Mouse (Mus musculus) neural tube, embryonic 11.5 days (tissue): ENCODE measurements around the gene Dagla. TPM values are rescaled to one million over a fixed set of nuclear protein-coding genes. Genes with fewer than 3 reads are reported as not detected.

Experiments used
- ATAC-seq: fragments of 200-750 bp; cut with Nextera tagmentation; 2 replicates; pipeline ENCODE4 v1.8.0; 2017; ENCODE audit warnings: moderate number of reproducible peaks, mild to moderate bottlenecking, moderate TSS enrichment, moderate library complexity; ENCODE audit not compliant: insufficient read depth, low FRiP score, low TSS enrichment
- DNase-seq: peaks from one replicate; pipeline ENCODE4 v3.0.0-alpha.2; 2015; ENCODE audit warnings: low spot score
- H3K27ac ChIP-seq: fragments of 300-500 bp; sonication (generic); 2 replicates; pipeline ENCODE4 v1.5.1; 2014; ENCODE audit warnings: low read depth, mild to moderate bottlenecking, low read length
- H3K27me3 ChIP-seq: fragments of 300-500 bp; sonication (generic); 2 replicates; pipeline ENCODE4 v1.6.1; 2014; ENCODE audit warnings: mild to moderate bottlenecking, low read length, mixed read lengths; ENCODE audit not compliant: control insufficient read depth, insufficient read depth
- H3K36me3 ChIP-seq: fragments of 300-500 bp; sonication (generic); 2 replicates; pipeline ENCODE4 v1.6.1; 2014; ENCODE audit warnings: mild to moderate bottlenecking, low read length, moderate library complexity, mixed read lengths; ENCODE audit not compliant: control insufficient read depth, insufficient read depth
- H3K4me1 ChIP-seq: fragments of 300-500 bp; sonication (generic); 2 replicates; pipeline ENCODE4 v1.6.1; 2014; ENCODE audit warnings: low read length, mixed read lengths; ENCODE audit not compliant: control insufficient read depth, insufficient read depth
- H3K4me2 ChIP-seq: fragments of 300-500 bp; sonication (generic); 2 replicates; pipeline ENCODE4 v1.6.1; 2014; ENCODE audit warnings: low read depth, mild to moderate bottlenecking, moderate library complexity
- H3K4me3 ChIP-seq: fragments of 300-500 bp; sonication (generic); 2 replicates; pipeline ENCODE4 v1.5.1; 2014; ENCODE audit warnings: low read depth, low read length
- H3K9ac ChIP-seq: fragments of 300-500 bp; sonication (generic); 2 replicates; pipeline ENCODE4 v1.6.1; 2014; ENCODE audit warnings: mild to moderate bottlenecking, low read length
- H3K9me3 ChIP-seq: fragments of 300-500 bp; sonication (generic); 2 replicates; pipeline ENCODE4 v1.6.1; 2016; ENCODE audit warnings: low read length; ENCODE audit not compliant: control insufficient read depth
- WGBS: fragments of 180-500 bp; shearing (Covaris S2); extraction: QIAGEN DNeasy Blood & Tissue Kit; methylation state at CpG from one replicate; pipeline ENCODE4 v1.1.7; 2014; 5-methylcytosine and 5-hydroxymethylcytosine counted together
- polyA plus RNA-seq: library from polyadenylated mRNA; unstranded; fragments of >200 nt; fragmentation: Nextera tagmentation; extraction: Ambion mirVana; gene quantifications from 2 replicates; pipeline ENCODE4 v1.2.1, GENCODE M21; 2014

Dagla gene
- polyA plus RNA-seq, 1 experiment from 2014 or later, result 3.2 TPM

GRCm38 (mm10) chr19:10294631-10295562, 9.8 kb downstream of the Dagla start:
- no peak overlapping the region for H3K9ac ChIP-seq
- no peak overlapping the region for H3K4me3 ChIP-seq
- no peaks in the 10 kb centered on the region for H3K36me3 ChIP-seq
- H3K27me3 ChIP-seq, result no peaks in the 10 kb centered on the region
- ATAC-seq (no peak; the same call in 1 of the 2 replicates), DNase-seq (no peak)
- H3K4me2 ChIP-seq, result 0 out of 2 replicates have a peak overlapping the region, but pooled peaks have one; percentile 1
- H3K9me3 ChIP-seq, result no peaks in the 10 kb centered on the region
- peaks cover 30% of the 10 kb centered on the region for H3K4me1 ChIP-seq
- peak overlapping the region; percentile 15 for H3K27ac ChIP-seq
- 27% methylated on average over 20 of the region's 20 CpGs for WGBS

GRCm38 (mm10) chr19:10293987-10294386, 10.7 kb downstream of the Dagla start:
- Histone ChIP-seq H3K4me2 (no peak overlapping the region), H3K36me3 (no peaks in the 10 kb centered on the region), H3K9me3 (no peaks in the 10 kb centered on the region), H3K27ac (no peak overlapping the region), H3K4me3 (no peak overlapping the region), H3K4me1 (peaks cover 30% of the 10 kb centered on the region), H3K9ac (no peak overlapping the region), H3K27me3 (no peaks in the 10 kb centered on the region)
- ATAC-seq (no peak), DNase-seq (peak; percentile 6)
- WGBS, result 84% methylated on average over 5 of the region's 5 CpGs

- Histone ChIP-seq H3K4me1 (peaks cover 19% of the 10 kb centered on the region), H3K4me3 (no peak overlapping the region), H3K27ac (no peak overlapping the region), H3K4me2 (no peak overlapping the region), H3K36me3 (no peaks in the 10 kb centered on the region), H3K9ac (no peak overlapping the region), H3K27me3 (no peaks in the 10 kb centered on the region), H3K9me3 (no peaks in the 10 kb centered on the region)
- DNase-seq (peak; percentile 9), ATAC-seq (no peak)
- 64% methylated on average over 9 of the region's 9 CpGs for WGBS
Observed at GRCm38 (mm10) chr19:10291896-10292490, 12.7 kb downstream of the Dagla start.

- Histone ChIP-seq H3K4me1 (peaks cover 19% of the 10 kb centered on the region), H3K27me3 (no peaks in the 10 kb centered on the region), H3K4me2 (no peak overlapping the region), H3K36me3 (no peaks in the 10 kb centered on the region), H3K27ac (no peak overlapping the region), H3K9ac (no peak overlapping the region), H3K9me3 (no peaks in the 10 kb centered on the region), H3K4me3 (no peak overlapping the region)
- ATAC-seq, result no peak
- DNase-seq, result peak; percentile 12
- WGBS, result 69% methylated on average over 16 of the region's 16 CpGs
Observed at GRCm38 (mm10) chr19:10290153-10290945, 14.3 kb downstream of the Dagla start.

GRCm38 (mm10) chr19:10289609-10290150, 15.0 kb downstream of the Dagla start:
- DNase-seq, result no peak
- Histone ChIP-seq H3K4me2 (no peak overlapping the region), H3K36me3 (no peaks in the 10 kb centered on the region), H3K9me3 (no peaks in the 10 kb centered on the region), H3K4me1 (peaks cover 12% of the 10 kb centered on the region), H3K27ac (no peak overlapping the region), H3K27me3 (no peaks in the 10 kb centered on the region; the same call in 1 of the 2 replicates), H3K9ac (no peak overlapping the region), H3K4me3 (no peak overlapping the region)
- no peak for ATAC-seq
- 76% methylated on average over 3 of the region's 4 CpGs for WGBS

GRCm38 (mm10) chr19:10288125-10289040, 16.3 kb downstream of the Dagla start:
- H3K27ac ChIP-seq, result no peak overlapping the region
- no peak for DNase-seq
- H3K9ac ChIP-seq, result no peak overlapping the region
- no peak overlapping the region for H3K4me2 ChIP-seq
- H3K9me3 ChIP-seq, result no peaks in the 10 kb centered on the region
- H3K4me1 ChIP-seq, result peaks cover 7% of the 10 kb centered on the region
- peaks cover 3% of the 10 kb centered on the region; the same call in 1 of the 2 replicates for H3K27me3 ChIP-seq
- no peak overlapping the region for H3K4me3 ChIP-seq
- 81% methylated on average over 8 of the region's 8 CpGs for WGBS
- ATAC-seq, result no peak
- no peaks in the 10 kb centered on the region for H3K36me3 ChIP-seq

- H3K27ac ChIP-seq, result no peak overlapping the region
- no peak overlapping the region for H3K4me3 ChIP-seq
- DNase-seq, result no peak
- no peaks in the 10 kb centered on the region for H3K36me3 ChIP-seq
- H3K9ac ChIP-seq, result no peak overlapping the region
- ATAC-seq, result no peak
- H3K27me3 ChIP-seq, result peaks cover 6% of the 10 kb centered on the region; the same call in 1 of the 2 replicates
- no peak overlapping the region for H3K4me2 ChIP-seq
- 71% methylated on average over 10 of the region's 10 CpGs for WGBS
- no peaks in the 10 kb centered on the region for H3K9me3 ChIP-seq
- H3K4me1 ChIP-seq, result peaks cover 7% of the 10 kb centered on the region
Observed at GRCm38 (mm10) chr19:10286458-10286872, 18.2 kb downstream of the Dagla start.
